Comparison of ENCODE assay signal across 11 mouse cellular contexts in genomic region chr12:118994328-118995166, GRCm38 (mm10). TPM values are rescaled to one million over a fixed set of nuclear protein-coding genes. Genes with fewer than 3 reads are reported as not detected.
DNase-seq lines count a peak whose midpoint lies in the region; ATAC-seq and TF ChIP-seq lines count a peak whose summit lies in the region.
"Had no signal": no experiment of that assay in that cellular context is flagged by ENCODE, and none has a peak within 500 bp of the region (broad histone marks: within the 10 kb centered on the region; RNA-seq: fewer than 3 reads in every experiment).

No protein-coding gene starts in this region.

- DNase-seq in hindbrain, postnatal 0 days (ENCODE audit: low spot score): peak; percentile 63
- no peak for DNase-seq in hindbrain, embryonic 10.5 days (ENCODE audit: low spot score)
- no peak for DNase-seq in neural tube, embryonic 10.5 days (ENCODE audit: extremely low spot score, low spot score)
- DNase-seq in kidney, postnatal 10 days: peak; percentile 39
- no peak for DNase-seq in spleen, postnatal 4 days (ENCODE audit: low spot score in 2 of 2)
- no peak for DNase-seq in ovary, postnatal 14 days (ENCODE audit: low spot score)
- no peak for DNase-seq in urinary bladder, adult 2 months (ENCODE audit: low spot score)
- DNase-seq: liver, embryonic 13.5 days had no signal

- H3K4me3 ChIP-seq in hindbrain, postnatal 0 days (ENCODE audit: low read length): no peak overlapping the region
- H3K4me3 ChIP-seq in hindbrain, embryonic 10.5 days: no peak overlapping the region
- no peak overlapping the region for H3K4me3 ChIP-seq in neural tube, embryonic 15.5 days (replicated peaks)
- H3K4me3 ChIP-seq: liver, embryonic 13.5 days had no signal

- no peak for ATAC-seq in hindbrain, postnatal 0 days
- peak; percentile 65; the same call in 1 of the 2 replicates for ATAC-seq in neural tube, embryonic 15.5 days (ENCODE audit: low FRiP score)

- 73% methylated on average over 1 of the region's 1 CpGs for WGBS in hindbrain, postnatal 0 days
- 72% methylated on average over 1 of the region's 1 CpGs for WGBS in hindbrain, embryonic 10.5 days
- 81% methylated on average over 1 of the region's 1 CpGs for WGBS in neural tube, embryonic 15.5 days

- H3K27me3 ChIP-seq in hindbrain, postnatal 0 days (ENCODE audit: insufficient read depth, low read length): no peaks in the 10 kb centered on the region
- H3K27me3 ChIP-seq in hindbrain, embryonic 10.5 days (ENCODE audit: insufficient read depth, poor library complexity, severe bottlenecking): no peaks in the 10 kb centered on the region
- H3K27me3 ChIP-seq in neural tube, embryonic 15.5 days (replicated peaks): no peaks in the 10 kb centered on the region
- H3K27me3 ChIP-seq: liver, embryonic 13.5 days had no signal

- H3K9ac ChIP-seq in hindbrain, postnatal 0 days (replicated peaks; ENCODE audit: low read length): no peak overlapping the region
- no peak overlapping the region for H3K9ac ChIP-seq in neural tube, embryonic 15.5 days (replicated peaks)
- H3K9ac ChIP-seq: liver, embryonic 13.5 days had no signal

- H3K4me1 ChIP-seq in hindbrain, postnatal 0 days (ENCODE audit: insufficient read depth, low read length): no peaks in the 10 kb centered on the region
- H3K4me1 ChIP-seq in hindbrain, embryonic 10.5 days (replicated peaks): no peaks in the 10 kb centered on the region
- H3K4me1 ChIP-seq in neural tube, embryonic 15.5 days: no peaks in the 10 kb centered on the region
- H3K4me1 ChIP-seq: liver, embryonic 13.5 days had no signal

- no peak overlapping the region for H3K27ac ChIP-seq in hindbrain, postnatal 0 days
- H3K27ac ChIP-seq in hindbrain, embryonic 10.5 days: no peak overlapping the region
- no peak overlapping the region for H3K27ac ChIP-seq in neural tube, embryonic 15.5 days (replicated peaks)
- H3K27ac ChIP-seq: liver, embryonic 13.5 days had no signal

- H3K4me2 ChIP-seq in hindbrain, postnatal 0 days (ENCODE audit: low read depth, low read length): no peak overlapping the region
- H3K4me2 ChIP-seq in neural tube, embryonic 15.5 days: no peak overlapping the region
- H3K4me2 ChIP-seq: liver, embryonic 13.5 days had no signal

- no peaks in the 10 kb centered on the region for H3K9me3 ChIP-seq in hindbrain, postnatal 0 days (ENCODE audit: low read length)
- peaks cover 3% of the 10 kb centered on the region; the same call in 1 of the 2 replicates for H3K9me3 ChIP-seq in hindbrain, embryonic 10.5 days
- no peaks in the 10 kb centered on the region for H3K9me3 ChIP-seq in neural tube, embryonic 15.5 days (replicated peaks)
- H3K9me3 ChIP-seq: liver, embryonic 13.5 days had no signal

- no peaks in the 10 kb centered on the region for H3K36me3 ChIP-seq in hindbrain, postnatal 0 days (ENCODE audit: insufficient read depth, low read length)
- no peaks in the 10 kb centered on the region for H3K36me3 ChIP-seq in hindbrain, embryonic 10.5 days
- H3K36me3 ChIP-seq in neural tube, embryonic 15.5 days: no peaks in the 10 kb centered on the region
- H3K36me3 ChIP-seq: liver, embryonic 13.5 days had no signal

- peak; percentile 62 for TF ChIP-seq CTCF in hindbrain, postnatal 0 days (IDR thresholded peaks at IDR 0.05; ENCODE audit: low read depth)

RNA-seq across cellular contexts. Expression of gene Abcb5, which starts 28.3 kb away (rescaled TPM):
- total RNA-seq in hindbrain, postnatal 0 days (2014; rRNA removed): not detected in 2 replicates
- not detected in 2 replicates for polyA plus RNA-seq in hindbrain, postnatal 0 days (2015; fragmentation: Nextera tagmentation; extraction: Ambion mirVana)
- polyA plus RNA-seq in hindbrain, embryonic 10.5 days (2016; fragmentation: Nextera tagmentation; extraction: Ambion mirVana): not detected in 2 replicates
- polyA plus RNA-seq in neural tube, embryonic 15.5 days (2015; fragmentation: Nextera tagmentation; extraction: Ambion mirVana): 0.15 TPM in 1 of 2 replicates, not detected in the other
- polyA plus RNA-seq in urinary bladder, adult 2 months (2012; rRNA removed): not detected in 2 replicates
- polyA plus RNA-seq: heart, embryonic 16.5 days; liver, embryonic 13.5 days; small intestine, adult 2 months had no signal

Comparison
In these comparisons a context has a peak if more than half of its experiments do, and no peak if none do; other contexts are left out.
1. DNase-seq: peak in hindbrain, postnatal 0 days (single experiment) and kidney, postnatal 10 days (single experiment); none in hindbrain, embryonic 10.5 days (single experiment), neural tube, embryonic 10.5 days (single experiment), spleen, postnatal 4 days (0 of 2), ovary, postnatal 14 days (single experiment) and urinary bladder, adult 2 months (single experiment).